Mouse (Mus musculus) limb, embryonic 15.5 days (tissue): Measurements from ENCODE around the gene Ddx6. TPM values are rescaled to one million over a fixed set of nuclear protein-coding genes. Genes with fewer than 3 reads are reported as not detected.
A peak's percentile ranks its signal among the peaks of the same experiment; 100 is the strongest.
"Not testable (repeated sequence)": the region's sequence is repeated elsewhere in the genome, so short reads cannot be mapped to it uniquely, and the experiment has no call there.

Experiments used
- ATAC-seq: fragments of 200-750 bp; cut with Nextera tagmentation; 2 replicates; pipeline ENCODE4 v1.8.0; 2017; ENCODE audit warnings: low read depth, moderate TSS enrichment; ENCODE audit not compliant: insufficient number of reproducible peaks, low FRiP score, low TSS enrichment
- H3K27ac ChIP-seq: fragments of 300-500 bp; sonication (generic); 2 replicates; pipeline ENCODE4 v1.5.1; 2015; ENCODE audit warnings: moderate library complexity, mild to moderate bottlenecking, inconsistent platforms
- H3K27me3 ChIP-seq: fragments of 300-500 bp; sonication (generic); 2 replicates; pipeline ENCODE4 v1.6.1; 2015; ENCODE audit warnings: inconsistent platforms
- H3K36me3 ChIP-seq: fragments of 300-500 bp; sonication (generic); 2 replicates; pipeline ENCODE4 v1.6.1; 2015; ENCODE audit warnings: inconsistent platforms
- H3K4me1 ChIP-seq: fragments of 300-500 bp; sonication (generic); 2 replicates; pipeline ENCODE4 v1.6.1; 2015; ENCODE audit warnings: inconsistent platforms
- H3K4me2 ChIP-seq: fragments of 300-500 bp; sonication (generic); 2 replicates; pipeline ENCODE4 v1.6.1; 2015; ENCODE audit warnings: mild to moderate bottlenecking, inconsistent platforms
- H3K4me3 ChIP-seq: fragments of 300-500 bp; sonication (generic); 2 replicates; pipeline ENCODE4 v1.5.1; 2015; ENCODE audit warnings: mild to moderate bottlenecking, inconsistent platforms
- H3K9ac ChIP-seq: fragments of 300-500 bp; sonication (generic); 2 replicates; pipeline ENCODE4 v1.6.1; 2015; ENCODE audit warnings: inconsistent platforms
- H3K9me3 ChIP-seq: fragments of 300-500 bp; sonication (generic); 2 replicates; pipeline ENCODE4 v1.6.1; 2016; ENCODE audit warnings: inconsistent platforms
- WGBS: fragments of 180-500 bp; shearing (Covaris S2); methylation state at CpG from one replicate; pipeline ENCODE4 v1.1.7; 2015; 5-methylcytosine and 5-hydroxymethylcytosine counted together
- polyA plus RNA-seq: library from polyadenylated mRNA; unstranded; fragments of >200 nt; fragmentation: Nextera tagmentation; extraction: Ambion mirVana; gene quantifications from 2 replicates; pipeline ENCODE4 v1.2.1, GENCODE M21; 2015

Ddx6 gene
- polyA plus RNA-seq, 1 experiment from 2014 or later, result 18.4 TPM

DNA sequence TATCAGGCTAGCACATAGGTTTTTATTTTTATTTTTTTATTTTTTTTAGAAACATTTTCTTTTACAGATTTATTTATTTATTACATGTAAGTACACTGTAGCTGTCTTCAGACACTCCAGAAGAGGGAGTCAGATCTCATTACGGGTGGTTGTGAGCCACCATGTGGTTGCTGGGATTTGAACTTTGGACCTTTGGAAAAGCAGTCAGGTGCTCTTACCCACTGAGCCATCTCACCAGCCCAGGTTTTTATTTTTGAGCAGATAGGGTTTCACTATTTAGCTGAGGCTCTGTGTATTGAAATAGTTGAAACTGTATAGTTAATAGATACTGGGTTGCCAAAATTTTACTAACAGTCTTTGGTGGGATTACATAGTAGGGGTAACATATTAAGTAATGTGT, 8.4 kb downstream of the Ddx6 start:
- H3K27ac ChIP-seq, H3K4me1 ChIP-seq, H3K4me2 ChIP-seq, H3K9me3 ChIP-seq, H3K27me3 ChIP-seq, H3K9ac ChIP-seq, ATAC-seq, H3K4me3 ChIP-seq: not testable (repeated sequence)
- H3K36me3 ChIP-seq, result peaks cover 80% of the 10 kb centered on the region
- 72% methylated on average over 1 of the region's 1 CpGs for WGBS

- H3K9ac ChIP-seq, result no peak overlapping the region
- no peak for ATAC-seq
- no peaks in the 10 kb centered on the region for H3K27me3 ChIP-seq
- H3K9me3 ChIP-seq, result no peaks in the 10 kb centered on the region
- WGBS, result 88% methylated on average over 3 of the region's 3 CpGs
- H3K4me2 ChIP-seq, result no peak overlapping the region
- H3K36me3 ChIP-seq, result peaks cover 75% of the 10 kb centered on the region
- H3K4me3 ChIP-seq, result no peak overlapping the region
- no peaks in the 10 kb centered on the region for H3K4me1 ChIP-seq
- no peak overlapping the region for H3K27ac ChIP-seq
Measured at GRCm38 (mm10) chr9:44621114-44621513, 16.4 kb downstream of the Ddx6 start.

DNA sequence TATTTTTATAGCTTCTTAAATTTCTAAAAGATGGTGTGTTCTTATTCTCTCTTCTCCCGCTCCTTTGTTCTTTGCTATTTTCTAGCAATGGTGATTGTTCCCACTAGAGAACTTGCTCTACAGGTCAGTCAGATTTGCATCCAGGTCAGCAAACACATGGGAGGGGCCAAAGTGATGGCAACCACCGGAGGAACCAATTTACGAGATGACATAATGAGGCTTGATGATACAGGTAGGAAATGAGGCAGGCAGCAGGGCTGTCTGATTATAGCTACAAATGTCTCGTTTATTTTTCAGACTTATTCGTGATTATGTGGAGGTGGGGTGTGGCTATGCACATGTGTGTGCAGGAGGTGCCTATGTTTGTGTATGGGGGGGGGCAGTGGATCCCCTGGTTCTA, 19.7 kb downstream of the Ddx6 start:
- no peak overlapping the region for H3K9ac ChIP-seq
- H3K4me3 ChIP-seq, result no peak overlapping the region
- H3K36me3 ChIP-seq, result peaks cover 69% of the 10 kb centered on the region
- WGBS, result 54% methylated on average over 5 of the region's 5 CpGs
- no peak overlapping the region for H3K27ac ChIP-seq
- ATAC-seq, result 0 out of 2 replicates have a peak, but pooled peaks have one; percentile 35
- no peak overlapping the region for H3K4me2 ChIP-seq
- H3K27me3 ChIP-seq, result no peaks in the 10 kb centered on the region
- H3K9me3 ChIP-seq, result no peaks in the 10 kb centered on the region
- no peaks in the 10 kb centered on the region for H3K4me1 ChIP-seq

DNA sequence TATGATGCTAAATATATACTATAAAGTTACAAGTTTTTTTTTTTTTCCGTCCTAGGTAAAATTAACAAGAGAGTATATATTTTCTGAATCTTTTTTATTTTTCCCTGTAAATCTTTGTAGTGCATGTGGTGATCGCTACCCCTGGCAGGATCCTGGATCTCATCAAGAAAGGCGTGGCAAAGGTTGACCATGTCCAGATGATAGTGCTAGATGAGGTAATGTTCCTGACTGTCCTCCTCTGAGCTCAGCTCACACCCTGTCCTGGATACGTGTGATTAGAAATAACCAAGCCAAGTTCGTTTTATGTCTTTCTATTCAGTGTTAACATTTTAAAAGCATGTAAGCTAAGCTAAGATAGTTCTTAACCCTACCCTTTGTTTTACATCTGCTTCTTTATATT, 21.6 kb downstream of the Ddx6 start:
- Histone ChIP-seq H3K4me3 (no peak overlapping the region), H3K27ac (no peak overlapping the region), H3K9ac (no peak overlapping the region), H3K27me3 (no peaks in the 10 kb centered on the region), H3K4me2 (no peak overlapping the region), H3K4me1 (no peaks in the 10 kb centered on the region), H3K9me3 (no peaks in the 10 kb centered on the region), H3K36me3 (peaks cover 72% of the 10 kb centered on the region)
- ATAC-seq, result no peak
- 72% methylated on average over 5 of the region's 5 CpGs for WGBS

- peaks cover 64% of the 10 kb centered on the region for H3K36me3 ChIP-seq
- no peak overlapping the region for H3K9ac ChIP-seq
- WGBS, result 68% methylated on average over 15 of the region's 15 CpGs
- H3K27ac ChIP-seq, result peak overlapping the region; percentile 9; the same call in 1 of the 2 replicates
- no peak overlapping the region for H3K4me2 ChIP-seq
- peak; percentile 62; the same call in 1 of the 2 replicates for ATAC-seq
- no peaks in the 10 kb centered on the region for H3K27me3 ChIP-seq
- no peaks in the 10 kb centered on the region for H3K9me3 ChIP-seq
- H3K4me1 ChIP-seq, result peaks cover 13% of the 10 kb centered on the region; the same call in 1 of the 2 replicates
- H3K4me3 ChIP-seq, result no peak overlapping the region
Measured at GRCm38 (mm10) chr9:44637551-44638169, 33.0 kb downstream of the Ddx6 start.

- 80% methylated on average over 9 of the region's 9 CpGs for WGBS
- not testable (repeated sequence) for H3K27me3 ChIP-seq, H3K4me3 ChIP-seq, H3K9ac ChIP-seq, H3K4me2 ChIP-seq, H3K27ac ChIP-seq, ATAC-seq, H3K9me3 ChIP-seq
- peaks cover 13% of the 10 kb centered on the region; the same call in 1 of the 2 replicates for H3K4me1 ChIP-seq
- peaks cover 53% of the 10 kb centered on the region for H3K36me3 ChIP-seq
Measured at GRCm38 (mm10) chr9:44638726-44639125, 34.0 kb downstream of the Ddx6 start.

GRCm38 (mm10) chr9:44640028-44640427, 35.3 kb downstream of the Ddx6 start:
- not testable (repeated sequence) for ATAC-seq, H3K9ac ChIP-seq, H3K4me2 ChIP-seq, H3K4me3 ChIP-seq, H3K27ac ChIP-seq, H3K27me3 ChIP-seq, H3K9me3 ChIP-seq
- peaks cover 13% of the 10 kb centered on the region; the same call in 1 of the 2 replicates for H3K4me1 ChIP-seq
- peaks cover 41% of the 10 kb centered on the region for H3K36me3 ChIP-seq
- WGBS, result 51% methylated on average over 1 of the region's 1 CpGs

DNA sequence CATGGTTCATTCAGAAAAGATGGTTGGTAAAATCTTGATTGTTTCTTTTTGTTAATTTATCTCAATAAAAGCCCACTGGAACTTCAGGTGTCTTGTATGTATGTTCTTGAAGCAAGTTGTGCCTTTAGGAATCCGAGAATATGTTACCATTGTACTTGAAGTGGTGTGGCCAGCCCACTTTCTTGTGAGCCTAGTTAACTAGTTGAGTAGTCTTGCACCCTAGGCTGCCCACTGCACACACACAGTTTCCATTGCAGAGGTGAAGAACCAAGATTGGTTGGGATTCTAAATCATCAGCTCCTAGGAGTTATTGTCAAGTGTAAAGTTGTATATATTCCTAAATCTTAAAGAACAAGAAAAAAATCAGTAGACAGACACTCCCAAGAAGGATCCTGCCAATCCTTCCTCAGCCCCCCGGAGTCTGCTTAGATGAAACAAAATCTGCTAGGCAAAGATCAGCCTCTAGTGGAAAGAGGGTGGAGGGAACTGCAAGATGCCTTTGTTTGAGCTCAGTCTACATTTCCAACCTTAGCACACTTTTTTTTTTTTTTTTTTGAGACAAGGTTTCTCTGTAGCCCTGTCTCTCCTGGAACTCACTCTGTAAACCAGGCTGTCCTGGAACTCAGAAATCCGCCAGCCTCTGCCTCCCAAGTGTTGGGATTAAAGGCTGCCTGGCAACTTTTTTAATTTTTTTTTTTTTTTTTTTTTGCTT, 36.1 kb downstream of the Ddx6 start:
- no peak overlapping the region for H3K27ac ChIP-seq
- no peaks in the 10 kb centered on the region for H3K27me3 ChIP-seq
- H3K9ac ChIP-seq, result no peak overlapping the region
- peaks cover 13% of the 10 kb centered on the region; the same call in 1 of the 2 replicates for H3K4me1 ChIP-seq
- H3K9me3 ChIP-seq, result no peaks in the 10 kb centered on the region
- WGBS, result 87% methylated on average over 3 of the region's 3 CpGs
- ATAC-seq, result no peak
- peaks cover 33% of the 10 kb centered on the region for H3K36me3 ChIP-seq
- no peak overlapping the region for H3K4me2 ChIP-seq
- no peak overlapping the region for H3K4me3 ChIP-seq

DNA sequence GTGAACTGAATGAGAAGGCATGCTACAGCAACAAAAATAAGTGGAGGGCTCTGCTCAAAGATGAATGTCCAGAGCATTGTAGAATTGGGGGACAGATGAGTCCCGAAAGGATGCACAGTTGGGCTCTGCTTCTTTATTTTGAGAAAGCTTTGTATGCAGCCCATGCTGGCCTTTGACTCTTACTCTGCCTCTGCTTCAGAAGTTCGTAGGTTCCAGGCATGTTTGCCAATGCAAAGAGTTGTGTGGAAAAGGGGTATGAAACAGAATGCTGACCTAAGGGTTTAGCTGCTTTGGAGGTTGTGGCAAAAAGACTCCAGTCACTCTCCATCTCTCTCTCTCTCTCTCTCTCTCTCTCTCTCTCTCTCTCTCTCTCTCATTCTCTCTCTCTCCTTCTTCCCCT, 36.9 kb downstream of the Ddx6 start:
- Histone ChIP-seq H3K36me3 (peaks cover 25% of the 10 kb centered on the region), H3K4me3 (no peak overlapping the region), H3K4me2 (no peak overlapping the region), H3K4me1 (peaks cover 13% of the 10 kb centered on the region; the same call in 1 of the 2 replicates), H3K27ac (no peak overlapping the region), H3K9me3 (no peaks in the 10 kb centered on the region), H3K9ac (no peak overlapping the region), H3K27me3 (no peaks in the 10 kb centered on the region)
- no peak for ATAC-seq
- WGBS, result 80% methylated on average over 2 of the region's 2 CpGs

DNA sequence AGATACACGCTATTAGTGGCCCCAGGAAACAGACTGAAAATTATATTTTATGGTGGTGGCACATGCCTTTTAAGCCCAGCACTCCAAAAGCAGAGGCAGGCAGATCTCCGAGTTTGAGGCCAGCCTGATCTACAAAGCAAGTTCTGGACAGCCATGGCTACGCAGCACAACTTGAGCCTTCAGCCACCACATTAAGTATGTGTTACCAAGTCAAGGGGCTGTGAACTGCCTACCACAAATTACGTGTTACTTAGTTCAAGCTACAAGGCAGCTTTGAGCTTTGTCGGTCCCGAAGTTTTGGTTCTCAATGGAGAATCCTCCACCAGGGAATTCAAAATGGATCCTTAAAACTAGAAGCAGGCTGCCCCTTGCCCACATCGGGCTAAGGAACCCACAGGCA, 38.4 kb downstream of the Ddx6 start:
- WGBS, result 92% methylated on average over 7 of the region's 7 CpGs
- Histone ChIP-seq H3K4me1 (peaks cover 6% of the 10 kb centered on the region; the same call in 1 of the 2 replicates), H3K9ac (no peak overlapping the region), H3K9me3 (no peaks in the 10 kb centered on the region), H3K27ac (no peak overlapping the region), H3K4me3 (no peak overlapping the region), H3K27me3 (no peaks in the 10 kb centered on the region), H3K4me2 (no peak overlapping the region), H3K36me3 (peaks cover 13% of the 10 kb centered on the region)
- ATAC-seq, result no peak

GRCm38 (mm10) chr9:44644186-44644585, 39.5 kb downstream of the Ddx6 start:
- no peaks in the 10 kb centered on the region for H3K4me1 ChIP-seq
- no peak overlapping the region for H3K9ac ChIP-seq
- H3K27ac ChIP-seq, result no peak overlapping the region
- ATAC-seq, result no peak
- H3K4me3 ChIP-seq, result no peak overlapping the region
- no peak overlapping the region for H3K4me2 ChIP-seq
- 0 out of 2 replicates have a peak, but pooled peaks cover 5% of the 10 kb centered on the region for H3K36me3 ChIP-seq
- H3K9me3 ChIP-seq, result no peaks in the 10 kb centered on the region
- H3K27me3 ChIP-seq, result no peaks in the 10 kb centered on the region
- WGBS, result 83% methylated on average over 2 of the region's 2 CpGs

DNA sequence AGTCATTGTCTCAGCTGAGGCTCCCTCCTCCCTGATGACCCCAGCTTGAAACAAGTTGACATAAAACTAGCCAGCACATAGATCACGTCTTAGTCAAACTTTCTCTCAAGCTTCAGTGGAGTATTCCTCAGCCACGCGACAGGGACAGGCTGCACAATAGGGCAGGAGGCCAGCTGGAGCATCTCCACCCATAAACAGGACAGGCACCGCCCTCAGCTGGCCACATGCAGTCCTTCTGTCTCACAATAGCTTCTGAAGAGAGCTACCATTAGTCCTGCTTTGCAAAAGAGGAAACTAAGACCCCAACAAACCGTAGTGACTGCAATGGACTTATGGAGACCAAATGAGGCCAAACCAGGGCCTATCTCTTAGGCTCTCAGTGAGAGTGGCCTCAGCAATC, 40.8 kb downstream of the Ddx6 start:
- no peak overlapping the region for H3K9ac ChIP-seq
- no peak overlapping the region for H3K4me3 ChIP-seq
- no peaks in the 10 kb centered on the region for H3K27me3 ChIP-seq
- H3K27ac ChIP-seq, result no peak overlapping the region
- no peaks in the 10 kb centered on the region for H3K4me1 ChIP-seq
- no peaks in the 10 kb centered on the region for H3K9me3 ChIP-seq
- WGBS, result 72% methylated on average over 5 of the region's 5 CpGs
- ATAC-seq, result no peak
- H3K4me2 ChIP-seq, result no peak overlapping the region
- 0 out of 2 replicates have a peak, but pooled peaks cover 5% of the 10 kb centered on the region for H3K36me3 ChIP-seq
